In the genomic region with DNA sequence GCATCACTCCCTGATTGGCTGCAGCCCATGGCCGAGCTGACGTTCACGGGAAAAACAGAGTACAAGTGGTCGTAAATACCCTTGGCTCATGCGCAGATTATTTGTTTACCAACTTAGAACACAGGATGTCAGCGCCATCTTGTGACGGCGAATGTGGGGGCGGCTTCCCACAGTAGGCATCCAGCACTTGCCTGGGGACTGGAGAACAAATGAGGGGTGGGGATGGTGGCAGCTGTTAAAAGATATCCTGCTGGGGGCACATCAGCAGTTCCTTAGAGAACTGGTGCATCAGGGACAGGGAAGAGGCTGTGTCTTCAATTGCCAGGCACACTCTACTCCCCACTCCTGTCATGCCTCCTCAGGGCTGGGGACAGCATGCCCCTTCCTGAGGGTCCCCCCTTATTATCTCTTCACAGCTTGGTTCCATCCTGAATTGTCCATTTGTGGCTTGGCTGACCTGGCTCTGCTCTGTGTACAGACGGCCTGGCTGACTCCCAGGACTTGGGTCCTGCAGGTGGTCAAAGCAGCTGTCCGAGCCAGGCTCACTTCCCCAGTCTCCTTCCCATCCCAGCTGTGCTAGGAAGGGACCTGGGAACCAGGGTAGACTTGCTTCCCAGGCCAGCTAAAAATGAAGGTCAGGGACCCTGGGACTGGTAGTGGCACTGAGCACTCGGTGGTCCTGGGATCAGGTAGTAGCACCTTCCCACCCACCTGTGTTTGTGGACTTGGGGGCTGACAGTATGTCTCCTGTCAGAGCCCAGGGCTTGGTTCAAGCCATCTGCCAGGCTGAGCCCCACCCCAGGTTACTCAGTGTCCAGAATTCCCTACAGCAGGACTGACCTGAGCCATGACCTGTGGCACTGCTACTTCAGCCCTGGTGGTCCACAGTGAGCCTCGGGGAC, we compare ENCODE assay signal across 11 mouse cellular contexts. TPM values are rescaled to one million over a fixed set of nuclear protein-coding genes. Genes with fewer than 3 reads are reported as not detected.
A peak's percentile ranks its signal among the peaks of the same experiment; 100 is the strongest.
DNase-seq lines count a peak whose midpoint lies in the region; ATAC-seq and TF ChIP-seq lines count a peak whose summit lies in the region.
"Had no signal": no experiment of that assay in that cellular context is flagged by ENCODE, and none has a peak within 500 bp of the region (broad histone marks: within the 10 kb centered on the region; RNA-seq: fewer than 3 reads in every experiment).

No protein-coding gene starts in this region.

- H3K4me1 ChIP-seq in heart, embryonic 15.5 days (replicated peaks): peaks cover 52% of the 10 kb centered on the region
- H3K4me1 ChIP-seq in midbrain, embryonic 15.5 days: no peaks in the 10 kb centered on the region
- H3K4me1 ChIP-seq in midbrain, embryonic 11.5 days (ENCODE audit: control insufficient read depth, insufficient read depth, low read length): no peaks in the 10 kb centered on the region
- peaks cover 47% of the 10 kb centered on the region for H3K4me1 ChIP-seq in cerebellum, adult 2 months (ENCODE audit: control insufficient read depth, insufficient read depth, low read length)
- H3K4me1 ChIP-seq in midbrain, postnatal 0 days (ENCODE audit: insufficient read depth, low read length): no peaks in the 10 kb centered on the region
- no peaks in the 10 kb centered on the region; the same call in none of the 2 replicates for H3K4me1 ChIP-seq in kidney, adult 2 months (ENCODE audit: control insufficient read depth, insufficient read depth, low read length)

- no peaks in the 10 kb centered on the region for H3K9me3 ChIP-seq in heart, embryonic 15.5 days (replicated peaks)
- no peaks in the 10 kb centered on the region for H3K9me3 ChIP-seq in midbrain, embryonic 15.5 days
- no peaks in the 10 kb centered on the region for H3K9me3 ChIP-seq in midbrain, embryonic 11.5 days (ENCODE audit: control insufficient read depth, low read length)
- H3K9me3 ChIP-seq in midbrain, postnatal 0 days (ENCODE audit: low read length): no peaks in the 10 kb centered on the region

- H3K36me3 ChIP-seq in heart, embryonic 15.5 days: no peaks in the 10 kb centered on the region
- H3K36me3 ChIP-seq in midbrain, embryonic 15.5 days (replicated peaks): peaks cover 37% of the 10 kb centered on the region
- peaks cover 7% of the 10 kb centered on the region for H3K36me3 ChIP-seq in midbrain, embryonic 11.5 days (ENCODE audit: control insufficient read depth, insufficient read depth, low read length)
- peaks cover 47% of the 10 kb centered on the region for H3K36me3 ChIP-seq in midbrain, postnatal 0 days (ENCODE audit: insufficient read depth, low read length)
- no peaks in the 10 kb centered on the region for H3K36me3 ChIP-seq in kidney, adult 2 months (ENCODE audit: control insufficient read depth, insufficient read depth, low read length)

- TF ChIP-seq POLR2A in cerebellum, adult 2 months (IDR thresholded peaks at IDR 0.05; ENCODE audit: borderline replicate concordance, insufficient read depth, low read length): no peak
- TF ChIP-seq POLR2A in kidney, adult 2 months (IDR thresholded peaks at IDR 0.05; ENCODE audit: low read depth, low read length): no peak

- 82% methylated on average over 9 of the region's 13 CpGs for WGBS in heart, embryonic 15.5 days
- 82% methylated on average over 9 of the region's 13 CpGs for WGBS in midbrain, embryonic 15.5 days
- WGBS in midbrain, embryonic 11.5 days: 87% methylated on average over 8 of the region's 13 CpGs
- 17% methylated on average over 10 of the region's 13 CpGs for WGBS in cerebellum, adult 2 months
- 80% methylated on average over 8 of the region's 13 CpGs for WGBS in midbrain, postnatal 0 days
- 84% methylated on average over 9 of the region's 13 CpGs for WGBS in kidney, adult 2 months

- ATAC-seq in heart, embryonic 15.5 days (replicated peaks; ENCODE audit: insufficient number of reproducible peaks, insufficient read depth, low FRiP score, low read depth): no peak
- ATAC-seq in midbrain, embryonic 15.5 days (replicated peaks): peak; percentile 30; the same call in 1 of the 2 replicates
- ATAC-seq in midbrain, embryonic 11.5 days (ENCODE audit: low FRiP score): no peak
- ATAC-seq in midbrain, postnatal 0 days (ENCODE audit: low FRiP score): peak; percentile 41; the same call in 1 of the 2 replicates
- ATAC-seq: intestine, embryonic 16.5 days had no signal

- no peak for DNase-seq in heart, postnatal 10 days
- DNase-seq in midbrain, embryonic 11.5 days (ENCODE audit: low spot score, missing footprints): no peak
- peak; percentile 71 to 74 for DNase-seq in cerebellum, adult 2 months
- peak; percentile 38 for DNase-seq in midbrain, postnatal 0 days (ENCODE audit: low spot score)
- no peak for DNase-seq in kidney, adult 2 months
- no peak for DNase-seq in embryo, embryonic 10.5 days (ENCODE audit: low spot score)
- DNase-seq: lung, adult 18-20 months had no signal

- TF ChIP-seq CTCF in cerebellum, adult 2 months (IDR thresholded peaks at IDR 0.05; ENCODE audit: borderline replicate concordance, insufficient read depth, low read depth, low read length): no peak
- no peak for TF ChIP-seq CTCF in midbrain, postnatal 0 days (IDR thresholded peaks at IDR 0.05)
- TF ChIP-seq CTCF in kidney, adult 2 months (conservative IDR thresholded peaks at IDR 0.05; ENCODE audit: insufficient read depth, insufficient read length, low read depth, low read length): no peak

- H3K4me2 ChIP-seq in heart, embryonic 15.5 days: peak overlapping the region; percentile 55
- H3K4me2 ChIP-seq in midbrain, embryonic 15.5 days: no peak overlapping the region
- H3K4me2 ChIP-seq in midbrain, embryonic 11.5 days: no peak overlapping the region
- no peak overlapping the region for H3K4me2 ChIP-seq in midbrain, postnatal 0 days (ENCODE audit: low read depth, low read length, poor library complexity, severe bottlenecking)

- H3K9ac ChIP-seq in heart, embryonic 15.5 days: no peak overlapping the region
- no peak overlapping the region for H3K9ac ChIP-seq in midbrain, embryonic 15.5 days
- no peak overlapping the region for H3K9ac ChIP-seq in midbrain, embryonic 11.5 days (ENCODE audit: low read length)
- no peak overlapping the region for H3K9ac ChIP-seq in midbrain, postnatal 0 days (replicated peaks; ENCODE audit: low read length, poor library complexity, severe bottlenecking)

- no peaks in the 10 kb centered on the region for H3K27me3 ChIP-seq in heart, embryonic 15.5 days
- no peaks in the 10 kb centered on the region for H3K27me3 ChIP-seq in midbrain, embryonic 15.5 days (replicated peaks)
- no peaks in the 10 kb centered on the region for H3K27me3 ChIP-seq in midbrain, embryonic 11.5 days (ENCODE audit: control insufficient read depth, insufficient read depth, low read length)
- H3K27me3 ChIP-seq in cerebellum, adult 2 months (ENCODE audit: control insufficient read depth, insufficient read depth, low read length): no peaks in the 10 kb centered on the region
- H3K27me3 ChIP-seq in midbrain, postnatal 0 days (ENCODE audit: insufficient read depth, low read length): no peaks in the 10 kb centered on the region
- H3K27me3 ChIP-seq in kidney, adult 2 months (replicated peaks; ENCODE audit: control insufficient read depth, insufficient read depth, low read length): no peaks in the 10 kb centered on the region

- intact Hi-C loops in heart, postnatal 10 days (cut with DNase I): no loop called here

- peak overlapping the region; percentile 96 for H3K27ac ChIP-seq in heart, embryonic 15.5 days
- no peak overlapping the region for H3K27ac ChIP-seq in midbrain, embryonic 15.5 days
- no peak overlapping the region for H3K27ac ChIP-seq in midbrain, embryonic 11.5 days (ENCODE audit: low read depth, low read length)
- H3K27ac ChIP-seq in cerebellum, adult 2 months (ENCODE audit: insufficient read depth, low read length): peak overlapping the region; percentile 75
- H3K27ac ChIP-seq in midbrain, postnatal 0 days (ENCODE audit: low read depth, low read length): no peak overlapping the region
- H3K27ac ChIP-seq in kidney, adult 2 months (ENCODE audit: insufficient read depth, low read depth, low read length): no peak overlapping the region

- 0 out of 2 replicates have a peak overlapping the region, but pooled peaks have one; percentile 35 for H3K4me3 ChIP-seq in heart, embryonic 15.5 days
- H3K4me3 ChIP-seq in midbrain, embryonic 15.5 days: no peak overlapping the region
- H3K4me3 ChIP-seq in midbrain, embryonic 11.5 days (ENCODE audit: low read depth, low read length): no peak overlapping the region
- no peak overlapping the region for H3K4me3 ChIP-seq in cerebellum, adult 2 months (replicated peaks; ENCODE audit: insufficient read depth, low read depth, low read length)
- H3K4me3 ChIP-seq in midbrain, postnatal 0 days (ENCODE audit: low read depth, low read length): no peak overlapping the region
- no peak overlapping the region for H3K4me3 ChIP-seq in kidney, adult 2 months (ENCODE audit: insufficient read depth, low read depth, low read length)

RNA-seq across cellular contexts. Expression of gene Dnlz, which starts 13.4 kb away (rescaled TPM):
- 22.1 and 27.9 TPM in 2 replicates for polyA plus RNA-seq in heart, embryonic 15.5 days (2015; fragmentation: Nextera tagmentation; extraction: Ambion mirVana)
- total RNA-seq in heart, postnatal 10 days (2021): 10 to 100 TPM; 14.8 to 16.3 TPM
- 27.6 and 29.8 TPM in 2 replicates for polyA plus RNA-seq in midbrain, embryonic 15.5 days (2015; fragmentation: Nextera tagmentation; extraction: Ambion mirVana)
- 29.5 and 35.0 TPM in 2 replicates for polyA plus RNA-seq in midbrain, embryonic 11.5 days (2014; fragmentation: Nextera tagmentation; extraction: Ambion mirVana)
- 32.6 and 34.9 TPM in 2 replicates for polyA plus RNA-seq in cerebellum, adult 2 months (2012; rRNA removed)
- 27.4 and 34.3 TPM in 2 replicates for total RNA-seq in midbrain, postnatal 0 days (2014; rRNA removed)
- 24.1 and 26.0 TPM in 2 replicates for polyA plus RNA-seq in midbrain, postnatal 0 days (2015; fragmentation: Nextera tagmentation; extraction: Ambion mirVana)
- 26.9 and 28.8 TPM in 2 replicates for polyA plus RNA-seq in kidney, adult 2 months (2012; rRNA removed)

RNA-seq across cellular contexts. Expression of gene Card9, which starts 22.2 kb away (rescaled TPM):
- 0.60 and 1.7 TPM in 2 replicates for polyA plus RNA-seq in heart, embryonic 15.5 days (2015; fragmentation: Nextera tagmentation; extraction: Ambion mirVana)
- total RNA-seq in heart, postnatal 10 days (2021): 1 to 10 TPM; 1.2 to 1.3 TPM
- polyA plus RNA-seq in midbrain, embryonic 15.5 days (2015; fragmentation: Nextera tagmentation; extraction: Ambion mirVana): 1.6 and 2.9 TPM in 2 replicates
- 0.99 and 1.1 TPM in 2 replicates for polyA plus RNA-seq in midbrain, embryonic 11.5 days (2014; fragmentation: Nextera tagmentation; extraction: Ambion mirVana)
- 5.7 and 6.2 TPM in 2 replicates for polyA plus RNA-seq in cerebellum, adult 2 months (2012; rRNA removed)
- total RNA-seq in midbrain, postnatal 0 days (2014; rRNA removed): 7.0 and 11.9 TPM in 2 replicates
- 1.4 and 1.6 TPM in 2 replicates for polyA plus RNA-seq in midbrain, postnatal 0 days (2015; fragmentation: Nextera tagmentation; extraction: Ambion mirVana)
- polyA plus RNA-seq in kidney, adult 2 months (2012; rRNA removed): 2.1 and 2.5 TPM in 2 replicates

RNA-seq across cellular contexts. Expression of gene Gpsm1, which starts 23.2 kb away (rescaled TPM):
- 64.4 and 71.6 TPM in 2 replicates for polyA plus RNA-seq in heart, embryonic 15.5 days (2015; fragmentation: Nextera tagmentation; extraction: Ambion mirVana)
- 100 to 1,000 TPM; 168 to 234 TPM for total RNA-seq in heart, postnatal 10 days (2021)
- polyA plus RNA-seq in midbrain, embryonic 15.5 days (2015; fragmentation: Nextera tagmentation; extraction: Ambion mirVana): 211 and 216 TPM in 2 replicates
- 46.2 and 53.3 TPM in 2 replicates for polyA plus RNA-seq in midbrain, embryonic 11.5 days (2014; fragmentation: Nextera tagmentation; extraction: Ambion mirVana)
- polyA plus RNA-seq in cerebellum, adult 2 months (2012; rRNA removed): 126 and 137 TPM in 2 replicates
- total RNA-seq in midbrain, postnatal 0 days (2014; rRNA removed): 286 and 298 TPM in 2 replicates
- 162 and 163 TPM in 2 replicates for polyA plus RNA-seq in midbrain, postnatal 0 days (2015; fragmentation: Nextera tagmentation; extraction: Ambion mirVana)
- 9.3 and 13.1 TPM in 2 replicates for polyA plus RNA-seq in kidney, adult 2 months (2012; rRNA removed)

RNA-seq across cellular contexts. Expression of gene Snapc4, which starts 41.9 kb away (rescaled TPM):
- polyA plus RNA-seq in heart, embryonic 15.5 days (2015; fragmentation: Nextera tagmentation; extraction: Ambion mirVana): 16.8 and 19.6 TPM in 2 replicates
- 10 to 100 TPM; 13.0 to 15.5 TPM for total RNA-seq in heart, postnatal 10 days (2021)
- 33.0 and 40.0 TPM in 2 replicates for polyA plus RNA-seq in midbrain, embryonic 15.5 days (2015; fragmentation: Nextera tagmentation; extraction: Ambion mirVana)
- 22.3 and 22.5 TPM in 2 replicates for polyA plus RNA-seq in midbrain, embryonic 11.5 days (2014; fragmentation: Nextera tagmentation; extraction: Ambion mirVana)
- 59.2 and 63.9 TPM in 2 replicates for polyA plus RNA-seq in cerebellum, adult 2 months (2012; rRNA removed)
- 44.7 and 66.4 TPM in 2 replicates for total RNA-seq in midbrain, postnatal 0 days (2014; rRNA removed)
- polyA plus RNA-seq in midbrain, postnatal 0 days (2015; fragmentation: Nextera tagmentation; extraction: Ambion mirVana): 27.8 and 29.1 TPM in 2 replicates
- polyA plus RNA-seq in kidney, adult 2 months (2012; rRNA removed): 21.9 and 25.2 TPM in 2 replicates

RNA-seq across cellular contexts. Expression of gene Ccdc187, which starts 44.2 kb away (rescaled TPM):
- 0.08 and 0.15 TPM in 2 replicates for polyA plus RNA-seq in heart, embryonic 15.5 days (2015; fragmentation: Nextera tagmentation; extraction: Ambion mirVana)
- under 1 TPM; 0.05 to 0.22 TPM for total RNA-seq in heart, postnatal 10 days (2021)
- 0.18 and 0.25 TPM in 2 replicates for polyA plus RNA-seq in midbrain, embryonic 15.5 days (2015; fragmentation: Nextera tagmentation; extraction: Ambion mirVana)
- 0.05 and 0.10 TPM in 2 replicates for polyA plus RNA-seq in midbrain, embryonic 11.5 days (2014; fragmentation: Nextera tagmentation; extraction: Ambion mirVana)
- 2.7 and 3.0 TPM in 2 replicates for polyA plus RNA-seq in cerebellum, adult 2 months (2012; rRNA removed)
- total RNA-seq in midbrain, postnatal 0 days (2014; rRNA removed): 2.8 and 3.7 TPM in 2 replicates
- polyA plus RNA-seq in midbrain, postnatal 0 days (2015; fragmentation: Nextera tagmentation; extraction: Ambion mirVana): 0.16 and 0.23 TPM in 2 replicates
- polyA plus RNA-seq in kidney, adult 2 months (2012; rRNA removed): 0.02 and 0.12 TPM in 2 replicates
- polyA plus RNA-seq: limb, embryonic 11.5 days had no signal

Comparison
In these comparisons a context has a peak if more than half of its experiments do, and no peak if none do; other contexts are left out.
1. ATAC-seq: peak in midbrain, embryonic 15.5 days (single experiment) and midbrain, postnatal 0 days (single experiment); none in heart, embryonic 15.5 days (single experiment) and midbrain, embryonic 11.5 days (single experiment).
2. DNase-seq: peak in cerebellum, adult 2 months (2 of 2) and midbrain, postnatal 0 days (single experiment); none in heart, postnatal 10 days (0 of 2), midbrain, embryonic 11.5 days (single experiment), kidney, adult 2 months (single experiment) and embryo, embryonic 10.5 days (single experiment).
3. H3K27ac ChIP-seq: peak in heart, embryonic 15.5 days (single experiment) and cerebellum, adult 2 months (single experiment); none in midbrain, embryonic 15.5 days (single experiment), midbrain, embryonic 11.5 days (single experiment), midbrain, postnatal 0 days (single experiment) and kidney, adult 2 months (single experiment).